Mouse (Mus musculus): ENCODE data around the gene Map1s. TPM values are rescaled to one million over a fixed set of nuclear protein-coding genes. Genes with fewer than 3 reads are reported as not detected.

Gene Map1s
- polyA plus RNA-seq, 1 experiment from 2014 or later, result 64.6 TPM

DNA sequence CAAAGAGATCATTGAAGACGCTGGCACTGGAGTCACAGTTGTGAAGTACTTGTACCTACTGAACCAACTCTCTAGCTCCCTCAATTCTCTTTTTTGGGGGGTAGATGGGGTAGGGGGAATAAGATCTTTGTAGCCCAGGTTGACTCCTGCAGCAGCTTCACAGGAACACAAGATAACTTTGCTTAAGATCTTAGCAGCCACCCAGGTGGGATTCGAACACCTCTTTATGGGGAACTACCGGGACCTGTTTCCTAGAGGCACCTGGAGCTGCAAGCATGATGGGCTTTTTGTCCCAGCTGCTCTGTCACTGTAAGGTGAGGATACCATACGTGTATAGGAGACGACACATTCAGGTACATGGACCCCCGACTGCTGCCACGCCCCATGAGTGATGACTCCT lies 39.2 kb upstream of the Map1s start:
- Histone ChIP-seq H3K4me1 (peaks cover 54% of the 10 kb centered on the region), H3K36me3 (0 out of 2 replicates have a peak, but pooled peaks cover 6% of the 10 kb centered on the region), H3K4me2 (replicated peaks) (no peak overlapping the region; the same call in 1 of the 2 replicates), H3K4me3 (no peak overlapping the region), H3K9ac (no peak overlapping the region), H3K27me3 (peaks cover 18% of the 10 kb centered on the region), H3K9me3 (no peaks in the 10 kb centered on the region), H3K27ac (peak overlapping the region; percentile 88; the same call in 1 of the 2 replicates)
- 88% methylated on average over 7 of the region's 7 CpGs for WGBS
- no peak for ATAC-seq (ENCODE audit: insufficient number of reproducible peaks, insufficient read depth, low FRiP score, low TSS enrichment)

DNA sequence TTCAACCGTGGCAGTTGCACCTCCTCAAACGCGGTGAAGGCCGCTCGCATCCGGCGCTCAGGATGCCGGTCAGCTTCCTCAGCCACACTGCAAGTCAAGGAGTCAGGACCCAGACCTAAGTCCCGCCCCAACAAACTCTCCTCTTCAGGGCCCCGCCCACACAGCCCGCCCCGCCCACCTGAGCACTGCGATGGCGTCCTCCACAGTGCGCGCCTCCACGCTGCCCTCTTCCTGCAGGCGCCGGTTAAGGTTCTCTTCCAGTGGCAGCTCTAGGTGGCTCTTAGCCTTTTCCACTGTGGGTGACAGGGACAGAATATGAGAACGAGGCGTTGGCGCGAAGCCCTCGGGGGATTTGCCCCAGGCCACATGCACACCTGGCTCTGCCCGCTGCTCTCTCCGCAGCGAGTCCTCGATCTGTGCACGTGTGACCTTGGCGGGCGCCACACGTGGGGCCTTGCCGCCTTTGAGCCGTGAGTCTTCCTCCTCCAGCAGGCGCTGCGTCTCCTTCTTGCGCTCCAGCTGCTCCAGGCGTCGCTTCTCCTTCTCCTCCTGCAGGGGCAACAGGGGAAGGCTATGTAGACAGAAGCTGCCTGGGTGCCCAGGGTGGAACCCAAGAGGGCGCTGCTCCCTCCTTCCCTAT lies 37.1 kb upstream of the Map1s start:
- Histone ChIP-seq H3K9ac (peak overlapping the region; percentile 40), H3K27ac (peak overlapping the region; percentile 78), H3K4me3 (peak overlapping the region; percentile 22), H3K4me2 (replicated peaks) (peak overlapping the region; percentile 42), H3K9me3 (no peaks in the 10 kb centered on the region), H3K4me1 (peaks cover 42% of the 10 kb centered on the region), H3K27me3 (no peaks in the 10 kb centered on the region), H3K36me3 (0 out of 2 replicates have a peak, but pooled peaks cover 6% of the 10 kb centered on the region)
- no peak for ATAC-seq (ENCODE audit: insufficient number of reproducible peaks, insufficient read depth, low FRiP score, low TSS enrichment)
- WGBS, result 14% methylated on average over 40 of the region's 40 CpGs

DNA sequence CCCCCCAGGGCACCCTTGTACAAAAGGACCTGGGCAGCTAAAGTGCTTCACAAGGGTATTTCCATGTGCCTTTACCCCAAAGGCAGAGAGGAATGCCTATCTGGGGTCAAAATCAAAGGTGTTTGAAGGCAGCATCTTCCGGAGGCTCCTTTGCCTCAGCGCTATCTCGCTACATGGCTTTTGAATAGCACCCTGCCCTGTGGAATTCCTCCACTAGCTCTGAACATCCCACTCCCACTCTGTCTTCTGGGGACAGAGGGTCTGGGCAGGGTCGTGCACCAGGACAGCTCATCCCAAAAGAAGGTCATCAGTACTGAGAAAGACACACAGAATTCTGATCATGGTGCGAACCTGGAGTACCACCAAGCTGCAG lies 36.5 kb upstream of the Map1s start:
- Histone ChIP-seq H3K4me2 (replicated peaks) (peak overlapping the region; percentile 42), H3K27me3 (no peaks in the 10 kb centered on the region), H3K4me1 (peaks cover 37% of the 10 kb centered on the region), H3K9ac (peak overlapping the region; percentile 40), H3K9me3 (no peaks in the 10 kb centered on the region), H3K4me3 (peak overlapping the region; percentile 22; the same call in 1 of the 2 replicates), H3K36me3 (0 out of 2 replicates have a peak, but pooled peaks cover 6% of the 10 kb centered on the region), H3K27ac (peak overlapping the region; percentile 78; the same call in 1 of the 2 replicates)
- ATAC-seq (ENCODE audit: insufficient number of reproducible peaks, insufficient read depth, low FRiP score, low TSS enrichment), result no peak
- WGBS, result 34% methylated on average over 5 of the region's 5 CpGs

DNA sequence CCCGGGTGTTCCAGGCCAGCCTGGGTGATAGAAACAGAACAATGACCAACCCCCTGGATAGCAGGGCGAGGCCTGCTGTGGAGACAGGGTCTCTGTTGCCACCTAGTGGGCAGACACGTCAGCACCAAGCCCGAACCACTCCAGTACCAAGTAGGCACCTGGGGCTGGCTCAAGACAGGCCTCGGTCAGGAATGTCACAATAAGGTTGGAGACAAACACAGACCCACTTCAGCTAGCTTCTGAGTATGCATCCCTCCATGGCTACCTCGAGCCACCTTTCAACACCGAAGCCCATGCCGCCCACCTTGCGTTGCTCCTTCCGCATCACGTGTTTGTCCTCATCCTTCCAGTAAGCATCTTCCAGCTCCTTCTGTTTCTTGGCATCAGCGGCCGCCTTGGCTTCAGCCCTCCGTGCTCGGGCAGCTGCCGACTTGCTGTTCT lies 36.1 kb upstream of the Map1s start:
- Histone ChIP-seq H3K27ac (0 out of 2 replicates have a peak overlapping the region, but pooled peaks have one; percentile 12), H3K4me1 (peaks cover 32% of the 10 kb centered on the region), H3K4me2 (replicated peaks) (no peak overlapping the region; the same call in 1 of the 2 replicates), H3K9ac (no peak overlapping the region; the same call in 1 of the 2 replicates), H3K4me3 (no peak overlapping the region), H3K27me3 (no peaks in the 10 kb centered on the region), H3K36me3 (0 out of 2 replicates have a peak, but pooled peaks cover 6% of the 10 kb centered on the region), H3K9me3 (no peaks in the 10 kb centered on the region)
- ATAC-seq (ENCODE audit: insufficient number of reproducible peaks, insufficient read depth, low FRiP score, low TSS enrichment), result no peak
- 49% methylated on average over 16 of the region's 16 CpGs for WGBS

DNA sequence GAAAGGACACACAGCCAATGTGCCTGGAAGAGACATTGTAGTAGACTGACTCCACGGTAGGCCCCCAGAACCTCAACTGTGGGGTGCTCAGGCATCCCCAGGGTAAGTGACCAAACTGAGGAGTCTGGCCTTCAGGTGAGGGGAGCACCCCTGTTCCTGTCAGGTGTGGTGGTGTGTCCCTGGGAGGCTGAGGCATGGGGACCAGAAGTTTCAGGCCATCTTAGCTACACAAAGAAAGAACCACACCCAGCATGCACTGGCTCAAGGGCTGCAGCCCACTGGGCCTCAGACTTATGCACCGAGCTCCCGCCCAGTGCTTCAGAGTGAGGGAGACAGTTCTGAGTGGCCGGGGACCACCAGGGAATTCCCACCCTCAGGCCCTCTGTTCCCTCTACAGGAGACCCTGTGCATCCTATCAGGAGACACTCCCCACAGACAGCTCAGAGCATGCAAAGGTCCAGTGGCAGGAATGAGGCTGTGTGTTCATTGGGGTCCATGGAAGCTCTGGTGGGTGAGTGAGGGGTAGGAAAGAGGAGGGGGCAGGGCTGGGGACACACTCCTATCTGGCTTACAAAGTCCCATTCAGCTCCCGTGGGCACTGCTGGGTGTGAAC lies 34.4 kb upstream of the Map1s start:
- 91% methylated on average over 5 of the region's 5 CpGs for WGBS
- Histone ChIP-seq H3K27ac (no peak overlapping the region), H3K9ac (no peak overlapping the region), H3K9me3 (no peaks in the 10 kb centered on the region), H3K27me3 (no peaks in the 10 kb centered on the region), H3K4me3 (no peak overlapping the region), H3K36me3 (0 out of 2 replicates have a peak, but pooled peaks cover 6% of the 10 kb centered on the region), H3K4me2 (replicated peaks) (no peak overlapping the region), H3K4me1 (peaks cover 24% of the 10 kb centered on the region)
- ATAC-seq (ENCODE audit: insufficient number of reproducible peaks, insufficient read depth, low FRiP score, low TSS enrichment), result no peak

DNA sequence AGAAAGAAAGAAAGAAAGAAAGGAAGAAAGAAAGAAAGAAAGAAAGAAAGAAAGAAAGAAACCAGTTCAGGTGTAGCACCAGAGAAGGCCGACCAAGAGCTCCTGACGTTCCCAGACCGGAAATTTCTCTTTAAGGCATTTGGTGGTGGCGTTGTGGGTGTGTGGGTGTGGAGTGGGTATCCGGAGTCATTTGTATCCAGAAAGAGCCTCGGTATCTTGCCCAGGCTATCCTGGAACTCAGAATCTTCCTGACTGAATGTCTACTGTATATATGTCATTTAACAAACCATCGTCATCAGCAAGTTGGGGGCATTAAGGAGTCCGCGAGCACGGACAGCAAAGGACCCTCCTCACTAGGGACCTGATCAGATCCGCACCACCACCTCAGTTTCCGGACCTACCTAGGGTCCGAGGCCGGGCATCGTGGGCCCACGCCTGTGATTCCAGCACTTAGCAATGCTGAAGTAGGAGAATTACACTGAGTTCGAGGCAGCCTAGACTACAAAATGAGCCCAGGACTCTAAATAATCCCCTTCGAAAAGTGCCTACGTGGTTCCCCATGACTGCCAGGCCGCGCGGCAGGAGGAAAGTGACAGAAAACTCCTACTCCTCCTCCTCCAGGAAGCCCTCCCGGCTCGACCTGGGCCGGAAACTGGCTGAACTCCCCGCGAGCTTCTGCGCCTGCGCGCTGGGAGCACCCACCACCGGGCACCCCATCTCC lies 32.9 kb upstream of the Map1s start:
- 4% methylated on average over 31 of the region's 31 CpGs for WGBS
- no peak for ATAC-seq (ENCODE audit: insufficient number of reproducible peaks, insufficient read depth, low FRiP score, low TSS enrichment)
- Histone ChIP-seq H3K9ac (peak overlapping the region; percentile 75), H3K27ac (peak overlapping the region; percentile 55), H3K4me2 (replicated peaks) (peak overlapping the region; percentile 85), H3K36me3 (0 out of 2 replicates have a peak, but pooled peaks cover 6% of the 10 kb centered on the region), H3K27me3 (no peaks in the 10 kb centered on the region), H3K4me1 (peaks cover 21% of the 10 kb centered on the region), H3K9me3 (no peaks in the 10 kb centered on the region), H3K4me3 (peak overlapping the region; percentile 74)

DNA sequence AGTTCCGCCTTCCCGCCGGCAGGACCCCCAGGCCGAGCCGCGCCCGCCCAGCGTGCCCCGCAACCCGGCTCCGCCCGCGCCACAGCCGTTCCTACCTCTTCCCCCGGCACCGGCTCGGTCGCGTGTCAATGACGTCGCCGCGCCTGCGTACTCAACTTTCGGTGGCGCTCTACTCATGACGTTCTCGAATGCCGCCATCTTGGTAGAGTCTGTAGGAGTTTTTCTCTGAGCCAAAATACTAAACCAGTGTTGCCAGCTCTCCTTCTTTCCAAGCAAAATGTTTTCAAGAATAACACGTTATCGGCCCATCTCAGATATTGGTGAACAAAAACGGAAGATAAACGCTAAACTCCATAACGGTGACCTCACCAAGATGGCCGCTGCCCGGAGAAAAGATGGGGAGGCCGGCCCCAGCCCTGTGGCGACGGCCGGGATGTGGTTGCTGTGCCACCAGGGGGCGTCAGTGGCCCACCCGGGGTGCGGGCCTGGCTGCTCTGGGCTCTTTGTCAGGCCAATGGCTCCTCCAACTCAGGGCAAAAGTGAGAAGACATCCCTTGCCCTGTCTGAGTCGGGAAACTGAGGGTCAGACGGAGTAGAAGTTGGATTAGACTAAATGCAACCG lies 32.3 kb upstream of the Map1s start, which contains the start of gene Ccdc124:
TSS of gene Ccdc124 (minus strand) at position 572 of the 622 bp plus-strand sequence.
- Histone ChIP-seq H3K4me2 (replicated peaks) (peak within 1 kb of the TSS; percentile 85), H3K9me3 (no peaks in the 10 kb centered on the region), H3K4me3 (peak within 1 kb of the TSS; percentile 74), H3K27me3 (no peaks in the 10 kb centered on the region), H3K9ac (peak within 1 kb of the TSS; percentile 75), H3K27ac (peak within 1 kb of the TSS; percentile 55), H3K36me3 (no peaks in the 10 kb centered on the region), H3K4me1 (peaks cover 15% of the 10 kb centered on the region)
- peak; percentile 85 for ATAC-seq (ENCODE audit: insufficient number of reproducible peaks, insufficient read depth, low FRiP score, low TSS enrichment)
- under 1% methylated on average over 46 of the region's 46 CpGs for WGBS

DNA sequence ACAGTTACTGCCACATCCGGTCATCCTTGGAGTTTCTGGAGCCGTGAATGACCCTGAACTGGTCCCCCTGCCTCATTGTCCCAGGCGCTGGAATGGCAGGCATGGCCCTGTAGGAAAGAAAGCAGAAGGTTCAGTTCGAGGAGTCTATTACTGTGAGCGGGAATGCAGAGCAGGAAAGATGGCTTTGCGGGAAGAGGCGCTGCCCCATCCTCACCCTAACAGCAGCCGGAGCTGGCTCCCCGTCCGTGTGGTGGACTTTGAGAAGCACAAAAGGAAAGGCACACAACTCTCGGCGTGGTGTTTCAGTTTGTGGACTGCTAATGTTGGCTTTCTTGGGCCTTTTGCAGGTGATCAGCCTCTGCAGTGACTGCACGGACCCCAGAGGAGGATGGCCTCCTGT lies 31.3 kb upstream of the Map1s start:
- Histone ChIP-seq H3K9ac (no peak overlapping the region), H3K4me1 (peaks cover 5% of the 10 kb centered on the region; the same call in 1 of the 2 replicates), H3K9me3 (no peaks in the 10 kb centered on the region), H3K27me3 (no peaks in the 10 kb centered on the region), H3K27ac (no peak overlapping the region), H3K36me3 (no peaks in the 10 kb centered on the region), H3K4me3 (no peak overlapping the region), H3K4me2 (replicated peaks) (no peak overlapping the region)
- ATAC-seq (ENCODE audit: insufficient number of reproducible peaks, insufficient read depth, low FRiP score, low TSS enrichment), result no peak
- WGBS, result 93% methylated on average over 13 of the region's 13 CpGs

DNA sequence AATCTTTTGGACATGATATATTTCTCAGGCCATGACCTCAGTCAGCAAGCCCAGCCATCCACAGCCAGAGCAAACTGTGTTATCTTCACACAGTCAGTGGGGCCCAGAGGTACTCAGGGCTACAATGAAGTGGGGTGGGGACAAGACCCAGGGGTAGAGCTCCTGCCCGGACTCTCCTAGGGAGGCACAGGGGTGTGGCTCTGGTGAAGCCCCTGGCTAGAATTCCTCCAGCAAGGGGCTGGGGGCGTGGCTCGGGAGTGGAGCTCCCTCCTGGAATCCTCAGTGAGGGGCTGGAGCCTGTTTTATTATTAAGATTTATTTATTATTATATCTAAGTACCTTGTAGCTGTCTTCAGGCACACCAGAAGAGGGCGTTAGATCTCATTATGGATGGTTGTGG lies 29.4 kb upstream of the Map1s start:
- ATAC-seq (ENCODE audit: insufficient number of reproducible peaks, insufficient read depth, low FRiP score, low TSS enrichment), result no peak
- Histone ChIP-seq H3K4me1 (peaks cover 17% of the 10 kb centered on the region; the same call in 1 of the 2 replicates), H3K9me3 (no peaks in the 10 kb centered on the region), H3K27ac (no peak overlapping the region), H3K27me3 (no peaks in the 10 kb centered on the region), H3K4me2 (replicated peaks) (no peak overlapping the region), H3K4me3 (no peak overlapping the region), H3K36me3 (no peaks in the 10 kb centered on the region), H3K9ac (no peak overlapping the region)
- 56% methylated on average over 4 of the region's 4 CpGs for WGBS

DNA sequence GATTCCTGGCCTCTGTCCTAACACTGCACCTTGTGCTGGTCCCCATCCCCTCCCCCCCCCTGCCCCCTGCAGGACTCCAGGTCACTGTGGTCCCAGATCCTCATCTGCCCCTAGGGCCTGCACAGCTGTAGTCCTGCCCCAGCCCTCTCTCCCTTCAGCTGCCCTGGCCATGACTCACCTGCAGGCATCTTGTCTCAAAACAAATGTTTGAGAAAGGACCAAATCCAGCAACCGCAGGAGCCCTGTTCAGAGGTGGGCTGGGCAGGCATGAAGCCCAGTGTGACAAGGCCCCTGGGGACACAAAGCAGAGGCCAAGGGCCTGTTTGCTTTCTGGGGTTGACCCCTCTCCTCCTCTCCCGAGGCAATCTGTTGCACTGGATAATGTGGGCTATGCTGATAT lies 27.6 kb upstream of the Map1s start:
- Histone ChIP-seq H3K4me3 (no peak overlapping the region), H3K27ac (no peak overlapping the region), H3K4me1 (peaks cover 12% of the 10 kb centered on the region; the same call in 1 of the 2 replicates), H3K9me3 (no peaks in the 10 kb centered on the region), H3K9ac (no peak overlapping the region), H3K27me3 (no peaks in the 10 kb centered on the region), H3K36me3 (no peaks in the 10 kb centered on the region), H3K4me2 (replicated peaks) (no peak overlapping the region)
- no peak for ATAC-seq (ENCODE audit: insufficient number of reproducible peaks, insufficient read depth, low FRiP score, low TSS enrichment)
- WGBS, result 44% methylated on average over 2 of the region's 2 CpGs

DNA sequence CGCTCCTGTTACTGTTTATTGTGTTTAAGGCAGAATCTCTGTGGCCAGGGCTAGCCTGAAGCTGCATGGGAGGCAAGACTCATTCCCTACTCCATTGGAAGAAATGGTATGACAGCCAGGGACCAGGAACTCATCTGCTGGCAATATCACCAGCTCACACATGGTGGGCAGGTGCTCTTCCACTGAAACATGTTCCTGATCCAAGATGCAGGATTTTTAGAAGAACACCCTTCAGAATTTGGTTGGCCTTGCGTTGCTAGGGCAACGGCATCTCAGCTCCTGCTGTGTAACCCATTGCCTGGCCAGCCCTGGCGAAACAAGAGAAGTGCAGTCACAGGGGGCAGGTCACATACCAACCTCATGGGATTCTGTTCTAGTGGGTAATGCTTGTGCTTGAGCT lies 26.2 kb upstream of the Map1s start:
- WGBS, result 52% methylated on average over 4 of the region's 4 CpGs
- ATAC-seq (ENCODE audit: insufficient number of reproducible peaks, insufficient read depth, low FRiP score, low TSS enrichment), result no peak
- Histone ChIP-seq H3K4me3 (no peak overlapping the region), H3K4me2 (replicated peaks) (no peak overlapping the region), H3K9me3 (no peaks in the 10 kb centered on the region), H3K36me3 (no peaks in the 10 kb centered on the region), H3K27ac (no peak overlapping the region), H3K27me3 (no peaks in the 10 kb centered on the region), H3K4me1 (peaks cover 12% of the 10 kb centered on the region; the same call in 1 of the 2 replicates), H3K9ac (no peak overlapping the region)
